Mouse (Mus musculus) heart, postnatal 4 days (tissue): Measurements from ENCODE around the gene Gm21972. TPM values are rescaled to one million over a fixed set of nuclear protein-coding genes. Genes with fewer than 3 reads are reported as not detected.

Source experiments
- DNase-seq: peaks from one replicate; pipeline ENCODE4 v3.0.0; 2021
- total RNA-seq, 2 experiments: library from RNA; stranded (reverse); gene quantifications; 2 replicates each; pipeline ENCODE4 v1.2.3; 2021

Gene Gm21972
- total RNA-seq: 1 to 10 TPM; 1.2 to 1.4 TPM

GRCm38 (mm10) chr1:86133337-86133736 is at the start of gene Gm21972:
Gm21972 (plus strand) TSS chr1:86133637.
- DNase-seq: no peak

GRCm38 (mm10) chr1:86094413-86094812 is 39.0 kb upstream of the Gm21972 start:
- DNase-seq: no peak

GRCm38 (mm10) chr1:86105054-86105453 is 28.4 kb upstream of the Gm21972 start:
- DNase-seq: no peak

- peak; percentile 55 for DNase-seq
Observed at GRCm38 (mm10) chr1:86111779-86112178, 21.7 kb upstream of the Gm21972 start, which contains the start of gene Htr2b. Htr2b (minus strand) TSS chr1:86111970.

- DNase-seq: no peak
Observed at GRCm38 (mm10) chr1:86114141-86114540, 19.3 kb upstream of the Gm21972 start.

GRCm38 (mm10) chr1:86119549-86119948 is 13.9 kb upstream of the Gm21972 start:
- DNase-seq: no peak

- DNase-seq: no peak
Observed at GRCm38 (mm10) chr1:86126036-86126435, 7.4 kb upstream of the Gm21972 start.

GRCm38 (mm10) chr1:86135315-86135714 is 1.9 kb downstream of the Gm21972 start:
- no peak for DNase-seq

- DNase-seq: no peak
Observed at GRCm38 (mm10) chr1:86141081-86141480, 7.6 kb downstream of the Gm21972 start.

GRCm38 (mm10) chr1:86143165-86143564 is 9.7 kb downstream of the Gm21972 start:
- DNase-seq: no peak

GRCm38 (mm10) chr1:86144001-86144944 is 10.8 kb downstream of the Gm21972 start:
- no peak for DNase-seq

- DNase-seq: no peak
Observed at GRCm38 (mm10) chr1:86146293-86146692, 12.9 kb downstream of the Gm21972 start.

- DNase-seq: no peak
Observed at GRCm38 (mm10) chr1:86147557-86147956, 14.1 kb downstream of the Gm21972 start.

GRCm38 (mm10) chr1:86148161-86148560 is 14.7 kb downstream of the Gm21972 start:
- DNase-seq: no peak

- no peak for DNase-seq
Observed at GRCm38 (mm10) chr1:86150929-86151328, 17.5 kb downstream of the Gm21972 start.

GRCm38 (mm10) chr1:86151376-86151775 is 17.9 kb downstream of the Gm21972 start:
- no peak for DNase-seq

- DNase-seq: no peak
Observed at GRCm38 (mm10) chr1:86152618-86153017, 19.2 kb downstream of the Gm21972 start.

- peak; percentile 95 for DNase-seq
Observed at GRCm38 (mm10) chr1:86154133-86154823, 20.8 kb downstream of the Gm21972 start, which contains the start of gene Armc9. Armc9 (plus strand) TSS chr1:86154780.

- no peak for DNase-seq
Observed at GRCm38 (mm10) chr1:86154824-86155164, 21.4 kb downstream of the Gm21972 start.

GRCm38 (mm10) chr1:86156075-86156474 is 22.6 kb downstream of the Gm21972 start:
- DNase-seq: no peak

- no peak for DNase-seq
Observed at GRCm38 (mm10) chr1:86156595-86156994, 23.2 kb downstream of the Gm21972 start.

GRCm38 (mm10) chr1:86160059-86160458 is 26.6 kb downstream of the Gm21972 start:
- no peak for DNase-seq

- DNase-seq: no peak
Observed at GRCm38 (mm10) chr1:86160479-86160878, 27.0 kb downstream of the Gm21972 start.
